Mouse (Mus musculus) retina, postnatal 1 day (tissue): ENCODE results near the gene Trmu.

Experiments
- DNase-seq: peaks from one replicate; pipeline ENCODE4 v3.0.0-alpha.2; 2012

Gene Trmu

DNA sequence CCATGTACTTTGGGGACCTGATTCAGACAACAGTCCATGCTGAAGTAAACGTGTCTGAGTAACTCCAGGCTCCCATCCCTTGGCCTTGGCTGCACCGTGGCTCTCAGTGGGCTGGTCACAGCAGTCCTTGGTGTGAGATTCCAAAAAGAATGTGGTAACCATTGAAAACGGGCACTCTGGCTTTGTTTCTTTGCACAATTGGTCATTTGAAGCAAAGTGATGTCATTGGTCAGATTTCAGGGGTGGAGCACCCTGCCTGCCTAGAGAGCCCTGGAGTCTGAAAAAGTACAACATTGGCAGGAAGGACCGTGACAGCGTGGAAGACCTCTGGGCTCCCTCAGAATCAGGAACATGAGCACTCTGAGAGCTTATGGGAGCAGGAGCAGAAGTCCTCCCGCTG is 20.3 kb downstream of the Trmu start:
- no peak for DNase-seq

DNA sequence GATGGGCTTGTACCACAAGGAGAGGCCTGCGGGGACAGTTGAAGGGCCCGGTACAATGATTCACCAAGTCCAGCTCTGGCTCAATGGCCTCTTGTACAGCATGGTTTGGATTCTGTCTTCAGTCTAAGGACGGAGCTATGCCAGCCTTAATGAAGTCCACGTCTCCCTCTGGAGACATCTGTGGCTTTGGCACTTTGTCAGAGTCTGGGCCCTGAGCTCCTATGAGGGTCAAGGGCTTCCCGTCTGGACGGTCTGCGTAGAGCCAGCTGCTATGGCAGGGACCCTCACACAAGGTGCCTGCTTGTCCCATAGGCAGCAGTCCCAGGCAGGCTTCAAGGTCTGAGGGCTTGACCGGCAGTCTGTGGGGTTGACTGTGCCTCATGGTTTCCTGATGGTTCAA is 21.2 kb downstream of the Trmu start:
- no peak for DNase-seq

DNA sequence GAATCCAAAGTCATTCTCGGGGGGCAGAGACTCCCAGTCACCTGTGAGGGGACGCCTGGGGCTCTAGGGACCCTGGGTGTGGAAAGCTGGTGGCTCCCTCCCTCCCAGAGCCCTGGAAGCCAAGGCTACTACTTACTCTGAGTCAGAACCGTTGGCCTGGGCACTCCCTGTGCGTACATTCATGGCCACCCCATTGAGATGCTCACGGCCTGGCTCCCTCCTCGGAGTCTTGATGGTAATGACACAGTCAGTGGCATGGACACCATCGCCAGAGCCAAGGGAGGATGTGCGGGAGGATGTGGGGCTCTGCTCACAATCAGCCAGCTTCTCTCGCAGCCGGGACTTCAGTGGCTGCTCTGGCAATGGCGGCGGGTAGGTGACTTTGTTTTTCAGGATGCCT is 21.7 kb downstream of the Trmu start:
- DNase-seq = no peak

DNA sequence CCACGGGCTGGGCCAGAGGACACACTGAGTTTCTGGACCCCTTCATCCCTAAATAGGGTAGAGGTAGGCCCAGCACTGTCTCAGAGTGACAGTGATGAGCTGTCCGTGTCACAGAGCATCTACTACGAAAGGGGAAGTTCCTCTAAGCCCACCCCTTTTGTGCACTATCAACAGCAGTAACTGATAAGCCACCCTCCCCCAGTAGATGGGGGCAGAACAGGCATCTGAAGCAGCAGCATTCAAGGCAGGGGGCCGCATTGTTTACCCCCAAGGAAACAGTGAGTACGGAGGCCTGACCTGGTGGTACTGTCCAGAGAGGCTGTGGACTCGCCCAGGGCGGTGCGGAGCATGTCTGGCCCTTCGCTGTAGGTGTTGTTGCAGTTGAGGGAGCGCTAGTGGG is 23.4 kb downstream of the Trmu start:
- DNase-seq = no peak

DNA sequence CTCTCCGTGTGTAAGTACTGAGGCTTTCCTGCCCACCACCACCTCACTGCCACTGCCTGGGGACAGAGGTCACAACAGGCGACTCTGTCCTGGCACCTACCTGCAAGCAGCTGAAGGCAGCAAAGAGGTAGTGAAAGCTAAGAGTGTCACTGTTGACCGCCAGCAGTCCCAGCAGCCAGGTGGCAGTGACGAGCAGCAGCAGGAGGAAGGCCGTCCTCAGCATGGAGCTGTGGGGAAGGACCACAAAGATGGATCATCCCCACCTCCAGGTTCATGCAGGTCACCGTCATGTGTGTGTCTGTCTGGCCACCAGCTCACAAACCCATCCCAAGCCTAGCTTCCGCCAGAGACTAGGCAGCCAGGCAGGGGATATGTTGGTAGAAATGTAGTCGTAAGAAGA is 24.7 kb downstream of the Trmu start:
- no peak for DNase-seq

DNA sequence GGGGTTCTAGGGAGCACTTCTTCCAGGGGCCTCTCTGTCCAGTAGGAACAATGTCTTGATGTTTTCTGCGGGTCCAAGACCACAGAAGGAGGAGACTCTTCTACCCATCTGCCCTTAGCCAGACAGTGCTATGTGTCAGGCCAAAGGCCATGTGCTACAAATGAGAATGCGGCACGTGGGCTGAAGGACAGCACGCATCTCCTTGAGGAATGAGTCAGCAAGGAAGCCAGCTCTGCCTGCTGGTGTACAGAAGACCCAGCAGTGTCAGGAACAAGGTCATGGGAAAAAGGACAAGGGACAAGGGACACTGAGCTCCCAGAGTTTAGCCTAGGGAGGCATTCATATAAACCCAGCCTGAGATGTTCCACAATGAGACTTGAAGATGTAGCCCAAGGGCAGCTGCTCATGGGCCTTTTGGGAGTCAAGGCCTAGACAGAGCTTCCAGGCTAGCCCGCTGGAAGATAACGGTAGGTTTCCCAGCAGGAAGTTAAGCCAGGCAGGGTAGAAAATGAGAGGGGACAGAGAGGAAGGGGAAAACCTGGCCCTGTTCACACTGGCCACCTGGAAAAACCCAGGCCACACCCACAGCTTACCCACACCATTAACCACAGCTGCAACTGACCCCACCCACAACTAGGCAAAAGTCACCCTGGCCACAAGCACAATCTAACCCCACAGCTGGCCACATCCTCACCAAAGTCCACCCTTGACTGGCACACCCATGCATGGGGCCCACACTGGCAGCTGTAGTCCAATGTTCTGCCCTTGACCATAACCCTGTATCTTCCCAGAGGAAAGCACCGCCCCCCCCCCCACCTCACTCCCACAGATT is 29.8 kb downstream of the Trmu start:
- DNase-seq = no peak

DNA sequence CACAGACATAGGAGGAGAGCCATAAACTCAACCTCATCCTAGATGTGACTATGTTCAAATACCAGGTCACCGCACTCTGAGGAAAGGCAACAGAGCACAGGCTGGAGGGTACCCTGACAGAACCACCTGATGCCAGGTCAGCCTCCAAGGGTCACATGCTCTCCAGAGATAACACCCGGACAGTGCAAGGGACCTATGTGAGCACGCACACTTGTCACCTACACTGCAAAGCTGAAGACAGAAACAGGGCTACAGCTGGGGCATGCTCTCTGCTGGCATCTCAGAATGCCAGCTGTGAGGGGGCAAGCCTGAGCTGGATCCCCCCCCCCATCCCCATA is 30.3 kb downstream of the Trmu start:
- no peak for DNase-seq

DNA sequence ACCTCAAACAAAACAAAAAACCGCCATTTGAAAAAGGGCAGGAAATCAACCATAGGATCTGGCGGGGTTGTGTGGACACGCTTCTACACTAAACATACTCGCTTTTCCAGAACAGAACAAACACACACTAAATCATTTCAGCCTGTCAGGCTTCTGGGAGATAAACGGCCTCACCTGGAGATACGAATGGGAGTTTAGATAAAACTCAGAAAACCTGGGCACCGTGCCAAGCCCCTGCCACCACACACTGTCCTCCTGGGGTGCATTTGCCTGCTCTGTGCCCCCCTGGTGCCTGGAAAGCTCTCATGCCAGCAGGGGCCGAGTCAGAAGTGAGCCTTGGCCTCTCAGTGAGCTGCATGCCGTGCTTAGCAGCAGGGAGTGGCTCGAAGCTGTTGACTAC is 30.8 kb downstream of the Trmu start:
- no peak for DNase-seq

DNA sequence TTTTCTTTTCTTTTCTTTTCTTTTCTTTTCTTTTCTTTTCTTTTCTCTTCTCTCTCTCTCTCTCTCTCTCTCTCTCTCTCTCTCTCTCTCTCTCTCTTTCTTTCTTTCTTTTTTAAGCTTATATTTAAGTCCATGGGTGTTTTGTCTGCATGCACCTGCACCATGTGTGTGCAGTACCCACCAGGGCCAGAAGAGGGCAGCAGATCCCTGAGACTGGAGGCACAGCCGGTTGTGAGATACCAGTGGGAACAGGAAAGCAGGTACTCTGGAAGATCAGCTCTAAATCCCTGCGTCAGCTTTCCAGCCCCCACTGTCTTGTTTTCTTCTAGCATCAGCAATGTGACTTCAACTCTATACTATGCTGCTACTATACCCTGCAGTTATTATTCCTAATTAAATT is 34.5 kb downstream of the Trmu start:
- DNase-seq = peak; percentile 73

DNA sequence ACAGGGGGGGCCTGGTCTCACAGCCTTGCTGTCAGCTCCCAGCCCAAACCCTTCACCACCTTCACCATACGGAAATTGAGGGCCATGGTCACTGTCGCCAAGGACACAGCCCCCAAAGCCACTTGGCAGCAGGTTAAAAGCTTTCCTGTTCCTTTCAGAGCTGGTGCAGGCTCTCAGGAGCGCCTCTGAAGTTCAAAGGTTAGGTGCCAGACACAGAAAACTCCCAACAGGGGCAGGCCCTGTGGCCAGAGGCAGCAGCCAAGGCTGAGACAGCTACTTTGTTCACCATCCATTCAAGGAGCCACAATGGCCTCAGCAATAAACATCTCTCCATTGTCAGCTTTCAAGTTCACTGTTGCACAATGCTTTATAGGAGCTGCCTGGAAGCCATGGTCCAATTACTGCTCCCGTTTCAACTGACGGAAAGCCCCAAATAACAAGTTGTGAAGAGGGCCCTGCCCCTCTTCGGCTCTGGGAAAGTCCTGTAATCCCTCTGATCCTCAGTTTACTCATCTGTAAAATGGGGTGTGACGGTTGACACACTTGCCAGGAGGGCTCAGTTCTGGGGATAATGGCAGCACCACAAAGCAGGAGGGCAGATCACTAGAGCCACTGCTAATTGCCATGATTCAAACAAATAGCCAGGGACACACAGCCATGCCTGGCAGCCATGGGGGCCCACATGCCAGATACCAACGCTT is 40.2 kb downstream of the Trmu start:
- DNase-seq = peak; percentile 75

DNA sequence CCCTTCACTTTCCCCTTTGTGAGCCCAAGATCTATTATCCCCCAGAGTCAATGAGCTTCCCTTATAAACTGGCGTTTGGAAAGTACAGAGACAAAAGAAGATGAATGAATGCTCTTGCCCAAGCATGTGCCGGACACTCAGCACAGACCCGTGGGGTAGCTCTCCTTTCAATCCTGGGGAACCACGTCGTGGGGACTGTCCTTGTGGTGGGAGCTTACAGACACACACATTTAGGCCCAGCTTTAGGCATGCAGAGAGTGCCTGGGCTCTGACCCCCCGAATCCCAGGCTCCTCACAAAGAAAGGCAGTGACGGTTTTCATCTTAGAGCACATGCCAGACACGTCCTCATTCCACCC is 40.8 kb downstream of the Trmu start:
- DNase-seq = no peak

DNA sequence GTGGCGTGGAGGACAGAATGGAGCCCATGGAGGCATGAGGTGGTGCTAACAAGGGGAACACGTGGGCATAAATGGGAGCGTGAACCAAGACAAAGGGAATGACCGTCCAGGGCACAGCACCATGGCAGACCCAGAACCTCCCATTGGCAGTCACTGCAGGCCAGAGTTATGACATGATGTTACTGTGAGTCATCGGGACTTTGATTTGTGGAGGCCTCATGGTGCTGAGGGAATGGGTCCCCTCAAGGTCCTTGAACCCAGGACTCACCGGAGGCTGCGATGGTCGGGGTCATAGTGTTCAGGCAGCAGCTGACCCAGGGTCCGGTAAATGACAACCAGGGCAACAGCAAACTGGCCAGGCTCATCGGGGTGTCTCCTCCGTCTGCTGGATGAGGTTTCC is 42.7 kb downstream of the Trmu start:
- no peak for DNase-seq

DNA sequence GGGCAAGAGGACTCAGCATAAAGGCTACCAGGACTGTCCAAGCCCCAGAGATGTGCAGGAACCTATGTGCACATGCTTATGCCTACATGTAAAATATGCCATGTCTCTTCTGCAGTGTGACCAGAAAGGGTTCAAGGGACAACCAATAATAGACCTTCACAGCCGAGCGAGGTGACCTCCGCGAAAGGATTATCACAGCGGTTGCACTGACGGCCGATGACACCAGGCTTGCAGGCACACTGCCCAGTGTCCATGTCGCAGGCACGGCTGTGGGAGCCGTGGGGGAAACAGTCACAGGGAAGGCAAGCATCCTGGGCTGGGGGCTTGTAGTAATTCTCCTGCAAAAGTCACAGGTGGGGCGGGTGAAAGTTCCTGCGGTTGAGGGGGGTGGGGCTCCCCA is 49.0 kb downstream of the Trmu start:
- DNase-seq = no peak

DNA sequence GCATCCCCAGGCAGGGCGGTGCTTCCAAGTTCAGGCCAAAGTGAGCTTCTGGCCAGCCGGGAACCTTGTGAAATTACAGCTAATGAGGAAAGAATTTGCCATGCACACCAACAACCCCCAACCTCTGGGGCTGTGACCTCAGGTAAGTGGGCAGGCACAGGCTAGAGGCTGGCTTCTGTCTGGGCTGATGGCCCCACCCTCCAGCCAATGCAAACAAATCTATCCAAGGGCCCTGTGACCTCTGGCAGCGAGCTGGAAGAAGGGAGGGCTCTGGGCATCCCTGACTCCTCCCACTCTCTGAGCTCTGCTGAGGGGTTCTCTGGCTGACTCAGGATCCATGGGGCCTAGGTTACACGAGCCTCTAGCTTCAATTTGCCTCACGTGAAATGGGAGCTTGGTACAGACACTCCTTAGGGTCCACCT is 56.5 kb downstream of the Trmu start:
- peak; percentile 61 for DNase-seq
